Mouse (Mus musculus) myocyte (in vitro differentiated cells): Measurements from ENCODE around the gene Gstt4. TPM values are rescaled to one million over a fixed set of nuclear protein-coding genes. Genes with fewer than 3 reads are reported as not detected.
A peak's percentile ranks its signal among the peaks of the same experiment; 100 is the strongest.
"Not testable (repeated sequence)": the region's sequence is repeated elsewhere in the genome, so short reads cannot be mapped to it uniquely, and the experiment has no call there.

Source experiments
- H3K27me3 ChIP-seq: one replicate; pipeline ENCODE4 v1.6.1; 2011; ENCODE audit not compliant: control insufficient read depth, insufficient read depth, insufficient read length
- H3K36me3 ChIP-seq: one replicate; pipeline ENCODE4 v1.6.1; 2011; ENCODE audit not compliant: control insufficient read depth, insufficient read depth
- H3K4me2 ChIP-seq: one replicate; pipeline ENCODE4 v1.6.1; 2011; ENCODE audit warnings: low read depth, control low read depth
- H3K4me3 ChIP-seq: one replicate; pipeline ENCODE4 v1.5.1; 2011; ENCODE audit warnings: mild to moderate bottlenecking, control low read depth, moderate library complexity
- H3K79me2 ChIP-seq: one replicate; pipeline ENCODE4 v1.6.1; 2011; ENCODE audit not compliant: control insufficient read depth, insufficient read depth
- H3ac ChIP-seq: one replicate; pipeline ENCODE4 v1.6.1; 2011; ENCODE audit not compliant: control insufficient read depth, insufficient read length
- CEBPB ChIP-seq: IDR thresholded peaks from 2 replicates; pipeline ENCODE4 v1.6.1; 2011; ENCODE audit warnings: mild to moderate bottlenecking, moderate library complexity; ENCODE audit not compliant: poor library complexity, insufficient read depth, severe bottlenecking
- E2F4 ChIP-seq: IDR thresholded peaks from one replicate; pipeline ENCODE4 v1.6.1; 2011; ENCODE audit warnings: mild to moderate bottlenecking, control low read depth, moderate library complexity; ENCODE audit not compliant: insufficient read depth
- MAX ChIP-seq: IDR thresholded peaks from one replicate; pipeline ENCODE4 v1.6.1; 2011; ENCODE audit warnings: low read depth, mild to moderate bottlenecking, control low read depth
- MYOD1 ChIP-seq, 3 experiments: IDR thresholded peaks; one replicate each; pipeline ENCODE4 v1.6.1; 2011; ENCODE audit warnings: control low read depth in 2 of 3, low read depth in 2 of 3, mild to moderate bottlenecking in 2 of 3, moderate library complexity in 1 of 3; ENCODE audit not compliant: insufficient read length in 2 of 3, control insufficient read depth in 1 of 3
- MYOG ChIP-seq, 3 experiments: IDR thresholded peaks; one replicate each; pipeline ENCODE4 v1.6.1; 2011; ENCODE audit warnings: control low read depth in 2 of 3, low read depth in 2 of 3, mild to moderate bottlenecking in 2 of 3; ENCODE audit not compliant: insufficient read length in 2 of 3, control insufficient read depth in 1 of 3, insufficient read depth in 1 of 3
- POLR2A ChIP-seq: IDR thresholded peaks from one replicate; pipeline ENCODE4 v1.6.1; 2011; ENCODE audit warnings: low read depth, mild to moderate bottlenecking, control low read depth, moderate library complexity; ENCODE audit not compliant: insufficient read length
- POLR2AphosphoS2 ChIP-seq: IDR thresholded peaks from one replicate; pipeline ENCODE4 v1.6.1; 2011; ENCODE audit warnings: low read depth, control low read depth; ENCODE audit not compliant: insufficient read length
- REST ChIP-seq: IDR thresholded peaks from one replicate; pipeline ENCODE4 v1.6.1; 2011; ENCODE audit warnings: mild to moderate bottlenecking, control low read depth, moderate library complexity; ENCODE audit not compliant: insufficient read depth, insufficient read length
- SRF ChIP-seq: IDR thresholded peaks from one replicate; pipeline ENCODE4 v1.6.1; 2011; ENCODE audit warnings: low read depth; ENCODE audit not compliant: control insufficient read depth, insufficient read length
- TCF12 ChIP-seq: IDR thresholded peaks from one replicate; pipeline ENCODE4 v1.6.1; 2011; ENCODE audit warnings: mild to moderate bottlenecking, control low read depth; ENCODE audit not compliant: poor library complexity, insufficient read depth, severe bottlenecking
- TCF3 ChIP-seq: IDR thresholded peaks from one replicate; pipeline ENCODE4 v1.6.1; 2011; ENCODE audit warnings: low read depth, control low read depth; ENCODE audit not compliant: insufficient read length
- USF1 ChIP-seq: IDR thresholded peaks from one replicate; pipeline ENCODE4 v1.6.1; 2011; ENCODE audit warnings: low read depth, mild to moderate bottlenecking, control low read depth, moderate library complexity
- polyA plus RNA-seq: library from polyadenylated mRNA; unstranded; fragments of >200 nt; fragmentation: generic; extraction: Trizol; gene quantifications from one replicate; pipeline ENCODE4 v1.2.1, GENCODE M21; 2012; ENCODE audit warnings: missing spikeins

Gstt4 gene
- polyA plus RNA-seq, 1 experiment = not detected

GRCm38 (mm10) chr10:75777885-75778284, 44.5 kb downstream of the Gstt4 start:
- H3K79me2 ChIP-seq = no peaks in the 10 kb centered on the region
- TF ChIP-seq E2F4 (no peak), CEBPB (no peak), POLR2A (no peak), TCF3 (no peak)
- peaks cover 24% of the 10 kb centered on the region for H3K27me3 ChIP-seq
- no peak overlapping the region for H3K4me2 ChIP-seq
- H3K36me3 ChIP-seq = no peaks in the 10 kb centered on the region
- no peak overlapping the region for H3K4me3 ChIP-seq
- H3ac ChIP-seq = no peak overlapping the region

- Histone ChIP-seq H3K27me3 (peaks cover 24% of the 10 kb centered on the region), H3K4me3 (no peak overlapping the region), H3K79me2 (no peaks in the 10 kb centered on the region), H3K4me2 (no peak overlapping the region), H3K36me3 (no peaks in the 10 kb centered on the region), H3ac (no peak overlapping the region)
- TF ChIP-seq POLR2A = no peak
Observed at GRCm38 (mm10) chr10:75776562-75776961, 45.8 kb downstream of the Gstt4 start.

GRCm38 (mm10) chr10:75774587-75774986, 47.8 kb downstream of the Gstt4 start:
- peaks cover 9% of the 10 kb centered on the region for H3K27me3 ChIP-seq
- no peak overlapping the region for H3K4me3 ChIP-seq
- H3ac ChIP-seq = no peak overlapping the region
- H3K4me2 ChIP-seq = no peak overlapping the region
- H3K79me2 ChIP-seq = no peaks in the 10 kb centered on the region
- no peak for TF ChIP-seq POLR2AphosphoS2
- TF ChIP-seq E2F4 = no peak
- TF ChIP-seq MYOD1 (IDR thresholded peaks at IDR 0.05; ENCODE audit: control insufficient read depth in 1 of 3, insufficient read length in 2 of 3, low read depth in 2 of 3) = no peak
- no peak for TF ChIP-seq REST
- TF ChIP-seq POLR2A = no peak
- TF ChIP-seq USF1 = no peak
- no peak for TF ChIP-seq TCF3
- TF ChIP-seq MYOG (IDR thresholded peaks at IDR 0.05; ENCODE audit: control insufficient read depth in 1 of 3, insufficient read depth in 1 of 3, insufficient read length in 2 of 3, low read depth in 2 of 3) = no peak
- TF ChIP-seq MAX = no peak
- TF ChIP-seq TCF12 = no peak
- TF ChIP-seq CEBPB = no peak
- no peak for TF ChIP-seq SRF
- no peaks in the 10 kb centered on the region for H3K36me3 ChIP-seq

GRCm38 (mm10) chr10:75774102-75774501, 48.2 kb downstream of the Gstt4 start:
- Histone ChIP-seq H3ac (no peak overlapping the region), H3K4me3 (peak overlapping the region; percentile 58), H3K79me2 (no peaks in the 10 kb centered on the region), H3K4me2 (no peak overlapping the region), H3K27me3 (peaks cover 4% of the 10 kb centered on the region), H3K36me3 (no peaks in the 10 kb centered on the region)
- TF ChIP-seq USF1 = no peak
- TF ChIP-seq REST = no peak
- TF ChIP-seq SRF = no peak
- TF ChIP-seq CEBPB = no peak
- TF ChIP-seq TCF12 = no peak
- TF ChIP-seq MYOG (IDR thresholded peaks at IDR 0.05; ENCODE audit: control insufficient read depth in 1 of 3, insufficient read depth in 1 of 3, insufficient read length in 2 of 3, low read depth in 2 of 3) = no peak
- no peak for TF ChIP-seq POLR2AphosphoS2
- TF ChIP-seq TCF3 = no peak

GRCm38 (mm10) chr10:75772795-75773664, 49.3 kb downstream of the Gstt4 start, which contains the start of gene Ddt:
Gene Ddt, minus strand, starts transcription at chr10:75773414.
- Histone ChIP-seq H3K79me2 (no peaks in the 10 kb centered on the region), H3K27me3 (peaks cover 4% of the 10 kb centered on the region), H3K4me2 (peak within 1 kb of the TSS; percentile 99), H3K36me3 (no peaks in the 10 kb centered on the region), H3K4me3 (peak within 1 kb of the TSS; percentile 58), H3ac (no peak within 1 kb of the TSS)
- TF ChIP-seq SRF (no peak), TCF3 (no peak), MYOG (IDR thresholded peaks at IDR 0.05; ENCODE audit: control insufficient read depth in 1 of 3, insufficient read depth in 1 of 3, insufficient read length in 2 of 3, low read depth in 2 of 3) (no peak), MAX (no peak), TCF12 (no peak), CEBPB (no peak), POLR2A (peak; percentile 62), POLR2AphosphoS2 (no peak), USF1 (peak; percentile 94), MYOD1 (IDR thresholded peaks at IDR 0.05; ENCODE audit: control insufficient read depth in 1 of 3, insufficient read length in 2 of 3, low read depth in 2 of 3) (no peak), REST (no peak), E2F4 (no peak)

GRCm38 (mm10) chr10:75767756-75768155, 54.6 kb downstream of the Gstt4 start:
- not testable (repeated sequence) for H3K27me3 ChIP-seq, H3K4me3 ChIP-seq
- peaks cover 13% of the 10 kb centered on the region for H3K79me2 ChIP-seq

More at GRCm38 (mm10) chr10:75767756-75768155, 54.6 kb downstream of the Gstt4 start:
- H3K36me3 ChIP-seq, H3ac ChIP-seq, H3K4me2 ChIP-seq: not testable (repeated sequence)
